Mouse (Mus musculus) liver, embryonic 14.5 days (tissue): ENCODE data around the gene Mansc4.

Source experiments
- CTCF ChIP-seq: IDR thresholded peaks from 2 replicates; pipeline ENCODE4 v1.5.1; 2016; ENCODE audit warnings: antibody characterized with exemption, low read depth, control low read depth
- EP300 ChIP-seq: IDR thresholded peaks from 2 replicates; pipeline ENCODE4 v1.6.1; 2016; ENCODE audit warnings: antibody characterized with exemption, low read depth

DNA sequence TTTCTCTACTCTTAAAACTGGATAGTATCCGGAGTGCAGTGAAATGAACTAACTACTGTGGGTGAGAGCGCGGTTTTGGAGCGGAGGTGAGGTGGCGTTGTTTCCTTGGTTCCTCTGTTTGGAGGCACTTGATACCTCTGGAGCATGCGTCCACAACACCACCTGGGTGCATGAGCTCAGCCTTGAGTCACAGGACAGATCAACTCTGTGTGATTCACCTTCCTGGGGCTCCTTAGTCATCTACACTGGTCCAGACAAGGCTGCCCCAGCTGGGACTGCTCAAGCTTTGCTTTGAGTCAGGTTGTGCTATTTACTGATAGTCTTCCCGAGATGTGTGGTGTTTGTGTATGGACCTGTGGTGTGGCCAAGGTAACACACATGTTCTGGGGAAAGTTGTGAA is 30.9 kb upstream of the Mansc4 start:
- TF ChIP-seq CTCF (no peak), EP300 (no peak)
